12 mouse cellular contexts compared by ENCODE assay signal in genomic region chr17:46647279-46647678, GRCm38 (mm10). TPM values are rescaled to one million over a fixed set of nuclear protein-coding genes. Genes with fewer than 3 reads are reported as not detected.
A peak's percentile ranks its signal among the peaks of the same experiment; 100 is the strongest.
DNase-seq lines count a peak whose midpoint lies in the region; ATAC-seq and TF ChIP-seq lines count a peak whose summit lies in the region.
"Had no signal": no experiment of that assay in that cellular context is flagged by ENCODE, and none has a peak within 500 bp of the region (broad histone marks: within the 10 kb centered on the region; RNA-seq: fewer than 3 reads in every experiment).

No protein-coding gene starts in this region.

- peaks cover 51% of the 10 kb centered on the region for H3K4me1 ChIP-seq in heart, embryonic 10.5 days
- peaks cover 38% of the 10 kb centered on the region for H3K4me1 ChIP-seq in stomach, embryonic 14.5 days (ENCODE audit: control insufficient read depth, insufficient read depth, low read length)
- peaks cover 3% of the 10 kb centered on the region for H3K4me1 ChIP-seq in stomach, postnatal 0 days (replicated peaks; ENCODE audit: control insufficient read depth, insufficient read depth)
- H3K4me1 ChIP-seq in liver, embryonic 13.5 days (replicated peaks) = peaks cover 57% of the 10 kb centered on the region
- peaks cover 28% of the 10 kb centered on the region for H3K4me1 ChIP-seq in stomach, embryonic 16.5 days (ENCODE audit: control insufficient read depth, insufficient read depth, low read length)

- H3K27ac ChIP-seq in heart, embryonic 10.5 days = no peak overlapping the region
- no peak overlapping the region for H3K27ac ChIP-seq in stomach, embryonic 14.5 days (ENCODE audit: low read length)
- no peak overlapping the region for H3K27ac ChIP-seq in stomach, postnatal 0 days (replicated peaks)
- H3K27ac ChIP-seq in liver, embryonic 13.5 days = no peak overlapping the region
- no peak overlapping the region for H3K27ac ChIP-seq in stomach, embryonic 16.5 days (ENCODE audit: low read length)

- 92% methylated on average over 7 of the region's 7 CpGs for WGBS in heart, embryonic 10.5 days
- WGBS in stomach, embryonic 14.5 days = 91% methylated on average over 7 of the region's 7 CpGs
- 87% methylated on average over 7 of the region's 7 CpGs for WGBS in stomach, postnatal 0 days
- 82% methylated on average over 7 of the region's 7 CpGs for WGBS in liver, embryonic 13.5 days (ENCODE audit: insufficient replicate concordance)
- WGBS in stomach, embryonic 16.5 days = 87% methylated on average over 7 of the region's 7 CpGs

- H3K27me3 ChIP-seq in heart, embryonic 10.5 days (ENCODE audit: insufficient read depth, poor library complexity, severe bottlenecking) = no peaks in the 10 kb centered on the region
- H3K27me3 ChIP-seq in stomach, embryonic 14.5 days (ENCODE audit: control insufficient read depth, insufficient read depth, low read length) = no peaks in the 10 kb centered on the region
- H3K27me3 ChIP-seq in stomach, postnatal 0 days (ENCODE audit: control insufficient read depth, insufficient read depth, low read length) = no peaks in the 10 kb centered on the region
- H3K27me3 ChIP-seq in liver, embryonic 13.5 days = no peaks in the 10 kb centered on the region
- no peaks in the 10 kb centered on the region for H3K27me3 ChIP-seq in stomach, embryonic 16.5 days (ENCODE audit: control insufficient read depth, insufficient read depth, low read length)

- no peak for TF ChIP-seq CTCF in stomach, postnatal 0 days (IDR thresholded peaks at IDR 0.05; ENCODE audit: low read depth)

- H3K9me3 ChIP-seq in heart, embryonic 10.5 days = no peaks in the 10 kb centered on the region
- no peaks in the 10 kb centered on the region for H3K9me3 ChIP-seq in stomach, embryonic 14.5 days (ENCODE audit: control insufficient read depth, low read depth, low read length)
- H3K9me3 ChIP-seq in stomach, postnatal 0 days (ENCODE audit: control insufficient read depth, low read length) = no peaks in the 10 kb centered on the region
- H3K9me3 ChIP-seq in liver, embryonic 13.5 days (replicated peaks) = no peaks in the 10 kb centered on the region
- no peaks in the 10 kb centered on the region for H3K9me3 ChIP-seq in stomach, embryonic 16.5 days (replicated peaks; ENCODE audit: control insufficient read depth, low read length)

- ATAC-seq in stomach, embryonic 14.5 days (ENCODE audit: insufficient number of reproducible peaks, insufficient read depth, low FRiP score, low read depth) = no peak
- no peak for ATAC-seq in stomach, postnatal 0 days (ENCODE audit: low FRiP score, low TSS enrichment)
- no peak for ATAC-seq in liver, embryonic 13.5 days (ENCODE audit: low read depth)
- no peak for ATAC-seq in stomach, embryonic 16.5 days (ENCODE audit: insufficient read depth, low FRiP score)
- ATAC-seq: CD4-positive, CD25-positive, alpha-beta regulatory T cell, adult 4 months had no signal

- DNase-seq in heart, embryonic 10.5 days (ENCODE audit: low spot score) = no peak
- DNase-seq in heart, postnatal 10 days = no peak
- no peak for DNase-seq in stomach, postnatal 0 days (ENCODE audit: low spot score)
- no peak for DNase-seq in liver, embryonic 13.5 days
- DNase-seq in left cerebral cortex, postnatal 36 days (ENCODE audit: low spot score in 2 of 2) = no peak
- no peak for DNase-seq in left cerebral cortex, postnatal 25 days (ENCODE audit: low spot score in 2 of 2)
- DNase-seq: kidney, postnatal 36 days; left cerebral cortex, postnatal 4 days; right cerebral cortex, postnatal 14 days had no signal

- TF ChIP-seq EP300 in stomach, postnatal 0 days (optimal IDR thresholded peaks at IDR 0.05) = no peak

- peak overlapping the region; percentile 89; the same call in 1 of the 2 replicates for H3K4me3 ChIP-seq in heart, embryonic 10.5 days
- peak overlapping the region; percentile 74; the same call in 1 of the 2 replicates for H3K4me3 ChIP-seq in stomach, embryonic 14.5 days (ENCODE audit: low read depth, low read length)
- no peak overlapping the region for H3K4me3 ChIP-seq in stomach, postnatal 0 days (ENCODE audit: low read depth, low read length)
- peak overlapping the region; percentile 81 for H3K4me3 ChIP-seq in liver, embryonic 13.5 days (replicated peaks)
- no peak overlapping the region for H3K4me3 ChIP-seq in stomach, embryonic 16.5 days (replicated peaks; ENCODE audit: low read length)

- H3K36me3 ChIP-seq in heart, embryonic 10.5 days = peaks cover 24% of the 10 kb centered on the region
- H3K36me3 ChIP-seq in stomach, embryonic 14.5 days (ENCODE audit: control insufficient read depth, insufficient read depth, low read length) = peaks cover 15% of the 10 kb centered on the region
- H3K36me3 ChIP-seq in stomach, postnatal 0 days (ENCODE audit: control insufficient read depth, insufficient read depth, low read length) = 0 out of 2 replicates have a peak, but pooled peaks cover 2% of the 10 kb centered on the region
- H3K36me3 ChIP-seq in liver, embryonic 13.5 days = peaks cover 19% of the 10 kb centered on the region
- no peaks in the 10 kb centered on the region for H3K36me3 ChIP-seq in stomach, embryonic 16.5 days (ENCODE audit: control insufficient read depth, insufficient read depth, low read length)

- H3K4me2 ChIP-seq in stomach, embryonic 14.5 days (replicated peaks; ENCODE audit: low read depth, low read length) = no peak overlapping the region
- H3K4me2 ChIP-seq in stomach, postnatal 0 days (replicated peaks; ENCODE audit: low read depth) = no peak overlapping the region
- H3K4me2 ChIP-seq in liver, embryonic 13.5 days = peak overlapping the region; percentile 97
- H3K4me2 ChIP-seq in stomach, embryonic 16.5 days (ENCODE audit: low read depth, low read length) = 0 out of 2 replicates have a peak overlapping the region, but pooled peaks have one; percentile 78

- intact Hi-C loops in heart, postnatal 10 days (cut with DNase I) = no loop called here
- intact Hi-C loops in left cerebral cortex, postnatal 36 days (cut with DNase I) = loop anchor here (2.0 kb wide), 1 partner anchor 34 kb away; the partner anchor contains the start of gene Klhdc3
- intact Hi-C loops in left cerebral cortex, postnatal 25 days (cut with DNase I) = loop anchor here (5.0 kb wide), 2 partner anchors 65 to 100 kb away; partner anchors contain the start of genes Cul9 and Pex6

- H3K9ac ChIP-seq in stomach, embryonic 14.5 days (replicated peaks; ENCODE audit: low read depth, low read length) = no peak overlapping the region
- H3K9ac ChIP-seq in stomach, postnatal 0 days (ENCODE audit: low read length) = no peak overlapping the region
- peak overlapping the region; percentile 80 for H3K9ac ChIP-seq in liver, embryonic 13.5 days
- H3K9ac ChIP-seq in stomach, embryonic 16.5 days (ENCODE audit: low read length) = no peak overlapping the region; the same call in 1 of the 2 replicates

RNA-seq across cellular contexts. Expression of gene Mrpl2, which starts 1.2 kb away (rescaled TPM):
- 131 and 151 TPM in 2 replicates for polyA plus RNA-seq in heart, embryonic 10.5 days (2016; fragmentation: Nextera tagmentation; extraction: Ambion mirVana)
- total RNA-seq in heart, postnatal 10 days (2021) = 100 to 1,000 TPM; 117 to 122 TPM
- polyA plus RNA-seq in stomach, embryonic 14.5 days (2014; fragmentation: Nextera tagmentation; extraction: Ambion mirVana) = 99.2 and 104 TPM in 2 replicates
- polyA plus RNA-seq in stomach, postnatal 0 days (2015; fragmentation: Nextera tagmentation; extraction: Ambion mirVana) = 96.4 and 98.8 TPM in 2 replicates
- polyA plus RNA-seq in liver, embryonic 13.5 days (2015; fragmentation: Nextera tagmentation; extraction: Ambion mirVana) = 91.5 and 97.5 TPM in 2 replicates
- 94.1 and 99.9 TPM in 2 replicates for polyA plus RNA-seq in stomach, embryonic 16.5 days (2015; fragmentation: Nextera tagmentation; extraction: Ambion mirVana)
- total RNA-seq in left cerebral cortex, postnatal 36 days (2021) = 10 to 100 TPM; 52.5 to 54.7 TPM
- total RNA-seq in left cerebral cortex, postnatal 25 days (2021) = 10 to 100 TPM; 51.0 to 51.5 TPM

RNA-seq across cellular contexts. Expression of gene Klc4, which starts 1.5 kb away (rescaled TPM):
- polyA plus RNA-seq in heart, embryonic 10.5 days (2016; fragmentation: Nextera tagmentation; extraction: Ambion mirVana) = 21.1 and 22.5 TPM in 2 replicates
- 10 to 100 TPM; 23.8 to 28.2 TPM for total RNA-seq in heart, postnatal 10 days (2021)
- 31.0 and 32.3 TPM in 2 replicates for polyA plus RNA-seq in stomach, embryonic 14.5 days (2014; fragmentation: Nextera tagmentation; extraction: Ambion mirVana)
- 34.5 and 34.8 TPM in 2 replicates for polyA plus RNA-seq in stomach, postnatal 0 days (2015; fragmentation: Nextera tagmentation; extraction: Ambion mirVana)
- polyA plus RNA-seq in liver, embryonic 13.5 days (2015; fragmentation: Nextera tagmentation; extraction: Ambion mirVana) = 5.8 TPM in 2 replicates
- polyA plus RNA-seq in stomach, embryonic 16.5 days (2015; fragmentation: Nextera tagmentation; extraction: Ambion mirVana) = 41.4 and 46.7 TPM in 2 replicates
- 10 to 100 TPM; 19.9 to 21.7 TPM for total RNA-seq in left cerebral cortex, postnatal 36 days (2021)
- total RNA-seq in left cerebral cortex, postnatal 25 days (2021) = 10 to 100 TPM; 17.8 to 20.4 TPM

RNA-seq across cellular contexts. Expression of gene Cul7, which starts 2.9 kb away (rescaled TPM):
- 44.8 and 51.3 TPM in 2 replicates for polyA plus RNA-seq in heart, embryonic 10.5 days (2016; fragmentation: Nextera tagmentation; extraction: Ambion mirVana)
- total RNA-seq in heart, postnatal 10 days (2021) = 10 to 100 TPM; 56.1 to 62.2 TPM
- polyA plus RNA-seq in stomach, embryonic 14.5 days (2014; fragmentation: Nextera tagmentation; extraction: Ambion mirVana) = 45.9 and 47.2 TPM in 2 replicates
- 12.9 and 14.0 TPM in 2 replicates for polyA plus RNA-seq in stomach, postnatal 0 days (2015; fragmentation: Nextera tagmentation; extraction: Ambion mirVana)
- 10.9 and 12.4 TPM in 2 replicates for polyA plus RNA-seq in liver, embryonic 13.5 days (2015; fragmentation: Nextera tagmentation; extraction: Ambion mirVana)
- 51.2 and 54.8 TPM in 2 replicates for polyA plus RNA-seq in stomach, embryonic 16.5 days (2015; fragmentation: Nextera tagmentation; extraction: Ambion mirVana)
- total RNA-seq in left cerebral cortex, postnatal 36 days (2021) = 10 to 100 TPM; 27.8 to 29.1 TPM
- total RNA-seq in left cerebral cortex, postnatal 25 days (2021) = 10 to 100 TPM; 25.6 to 27.1 TPM

RNA-seq across cellular contexts. Expression of gene Ptk7, which starts 18.0 kb away (rescaled TPM):
- 65.4 and 67.7 TPM in 2 replicates for polyA plus RNA-seq in heart, embryonic 10.5 days (2016; fragmentation: Nextera tagmentation; extraction: Ambion mirVana)
- total RNA-seq in heart, postnatal 10 days (2021) = 10 to 100 TPM; 19.5 to 22.3 TPM
- 37.6 and 45.2 TPM in 2 replicates for polyA plus RNA-seq in stomach, embryonic 14.5 days (2014; fragmentation: Nextera tagmentation; extraction: Ambion mirVana)
- polyA plus RNA-seq in stomach, postnatal 0 days (2015; fragmentation: Nextera tagmentation; extraction: Ambion mirVana) = 29.4 and 32.1 TPM in 2 replicates
- 8.0 and 9.1 TPM in 2 replicates for polyA plus RNA-seq in liver, embryonic 13.5 days (2015; fragmentation: Nextera tagmentation; extraction: Ambion mirVana)
- polyA plus RNA-seq in stomach, embryonic 16.5 days (2015; fragmentation: Nextera tagmentation; extraction: Ambion mirVana) = 93.9 and 94.9 TPM in 2 replicates
- 10 to 100 TPM; 10.3 to 11.0 TPM for total RNA-seq in left cerebral cortex, postnatal 36 days (2021)
- 10 to 100 TPM in 1 of 2 experiments, 1 to 10 TPM in 1; 9.5 to 10.5 TPM for total RNA-seq in left cerebral cortex, postnatal 25 days (2021)
- polyA plus RNA-seq: CD4-positive, CD25-positive, alpha-beta regulatory T cell, adult 4 months had no signal

RNA-seq across cellular contexts. Expression of gene Rrp36, which starts 26.9 kb away (rescaled TPM):
- polyA plus RNA-seq in heart, embryonic 10.5 days (2016; fragmentation: Nextera tagmentation; extraction: Ambion mirVana) = 46.3 and 61.0 TPM in 2 replicates
- 10 to 100 TPM; 12.9 to 19.0 TPM for total RNA-seq in heart, postnatal 10 days (2021)
- 52.3 and 53.5 TPM in 2 replicates for polyA plus RNA-seq in stomach, embryonic 14.5 days (2014; fragmentation: Nextera tagmentation; extraction: Ambion mirVana)
- polyA plus RNA-seq in stomach, postnatal 0 days (2015; fragmentation: Nextera tagmentation; extraction: Ambion mirVana) = 37.2 and 38.1 TPM in 2 replicates
- 31.7 and 31.9 TPM in 2 replicates for polyA plus RNA-seq in liver, embryonic 13.5 days (2015; fragmentation: Nextera tagmentation; extraction: Ambion mirVana)
- 49.7 and 52.4 TPM in 2 replicates for polyA plus RNA-seq in stomach, embryonic 16.5 days (2015; fragmentation: Nextera tagmentation; extraction: Ambion mirVana)
- total RNA-seq in left cerebral cortex, postnatal 36 days (2021) = 10 to 100 TPM; 14.9 to 16.5 TPM
- total RNA-seq in left cerebral cortex, postnatal 25 days (2021) = 10 to 100 TPM; 17.1 to 18.2 TPM

Comparison
In these comparisons a context has a peak if more than half of its experiments do, and no peak if none do; other contexts are left out.
1. H3K4me3 ChIP-seq: peak in heart, embryonic 10.5 days (single experiment), stomach, embryonic 14.5 days (single experiment) and liver, embryonic 13.5 days (single experiment); none in stomach, postnatal 0 days (single experiment) and stomach, embryonic 16.5 days (single experiment).
2. H3K4me2 ChIP-seq: peak in liver, embryonic 13.5 days (single experiment) and stomach, embryonic 16.5 days (single experiment); none in stomach, embryonic 14.5 days (single experiment) and stomach, postnatal 0 days (single experiment).